ENCODE assay signal across 8 mouse cellular contexts in the genomic region with DNA sequence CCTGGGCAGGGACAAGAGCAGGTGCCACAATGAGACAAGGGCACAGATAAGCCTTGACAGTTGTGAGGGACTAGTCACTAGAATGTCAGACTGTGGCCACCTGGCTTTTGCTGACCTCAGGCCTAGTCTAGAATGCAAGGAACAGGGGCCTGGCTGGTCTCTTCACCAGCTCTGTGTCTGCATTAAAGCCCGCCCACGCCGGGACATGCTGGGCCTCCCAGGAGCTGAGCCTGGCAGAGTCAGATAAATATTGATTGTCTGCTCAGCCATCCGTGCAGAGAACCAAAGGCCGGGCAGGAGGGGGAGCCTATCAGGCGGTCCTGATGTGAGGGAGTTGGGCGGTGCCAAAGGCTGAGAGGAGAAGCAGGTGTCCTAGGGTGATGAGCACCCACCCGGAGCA. TPM values are rescaled to one million over a fixed set of nuclear protein-coding genes. Genes with fewer than 3 reads are reported as not detected.
DNase-seq lines count a peak whose midpoint lies in the region; ATAC-seq and TF ChIP-seq lines count a peak whose summit lies in the region.

No protein-coding gene starts in this region.

- no peak overlapping the region for H3K4me2 ChIP-seq in hindbrain, embryonic 11.5 days (replicated peaks; ENCODE audit: low read depth, low read length)
- no peak overlapping the region for H3K4me2 ChIP-seq in midbrain, embryonic 12.5 days (replicated peaks)

- no peak overlapping the region for H3K9ac ChIP-seq in hindbrain, embryonic 11.5 days (ENCODE audit: low read depth, low read length)
- H3K9ac ChIP-seq in midbrain, embryonic 12.5 days (replicated peaks) = no peak overlapping the region

- no peak for TF ChIP-seq CTCF in brain, embryonic 14.5 days (IDR thresholded peaks at IDR 0.05; ENCODE audit: borderline replicate concordance, extremely low read depth, insufficient read depth, insufficient read length)

- DNase-seq in kidney, postnatal 10 days = peak; percentile 45
- DNase-seq in kidney, adult 11 months = no peak
- DNase-seq in brain, embryonic 14.5 days (ENCODE audit: low read depth) = peak; percentile 79
- peak; percentile 70 for DNase-seq in hindbrain, embryonic 11.5 days (ENCODE audit: low spot score)
- DNase-seq in layer of hippocampus, adult 9-10 months (ENCODE audit: low spot score) = no peak
- DNase-seq in gastrocnemius, adult 8-10 months (ENCODE audit: low spot score in 2 of 2) = no peak
- no peak for DNase-seq in urinary bladder, postnatal 36 days (ENCODE audit: low spot score in 2 of 2)

- 5% methylated on average over 8 of the region's 8 CpGs for WGBS in hindbrain, embryonic 11.5 days
- WGBS in midbrain, embryonic 12.5 days = 9% methylated on average over 8 of the region's 8 CpGs

- H3K4me1 ChIP-seq in hindbrain, embryonic 11.5 days (replicated peaks; ENCODE audit: control insufficient read depth, insufficient read depth, low read length) = peaks cover 4% of the 10 kb centered on the region
- H3K4me1 ChIP-seq in midbrain, embryonic 12.5 days = peaks cover 31% of the 10 kb centered on the region

- no peaks in the 10 kb centered on the region for H3K9me3 ChIP-seq in hindbrain, embryonic 11.5 days (ENCODE audit: control insufficient read depth, low read length)
- no peaks in the 10 kb centered on the region for H3K9me3 ChIP-seq in midbrain, embryonic 12.5 days

- peak overlapping the region; percentile 55 for H3K27ac ChIP-seq in hindbrain, embryonic 11.5 days (ENCODE audit: low read depth, low read length)
- peak overlapping the region; percentile 82 for H3K27ac ChIP-seq in midbrain, embryonic 12.5 days (replicated peaks)

- H3K27me3 ChIP-seq in hindbrain, embryonic 11.5 days (ENCODE audit: control insufficient read depth, insufficient read depth, low read length) = no peaks in the 10 kb centered on the region
- peaks cover 10% of the 10 kb centered on the region; the same call in 1 of the 2 replicates for H3K27me3 ChIP-seq in midbrain, embryonic 12.5 days

- H3K36me3 ChIP-seq in hindbrain, embryonic 11.5 days (ENCODE audit: control insufficient read depth, insufficient read depth, low read length) = no peaks in the 10 kb centered on the region
- no peaks in the 10 kb centered on the region for H3K36me3 ChIP-seq in midbrain, embryonic 12.5 days

- no peak for TF ChIP-seq POLR2A in brain, embryonic 14.5 days (IDR thresholded peaks at IDR 0.05; ENCODE audit: borderline replicate concordance, extremely low read depth, insufficient read depth, insufficient read length, poor library complexity, severe bottlenecking)

- no peak overlapping the region for H3K4me3 ChIP-seq in hindbrain, embryonic 11.5 days (ENCODE audit: low read depth, low read length)
- no peak overlapping the region for H3K4me3 ChIP-seq in midbrain, embryonic 12.5 days

- ATAC-seq in hindbrain, embryonic 11.5 days (ENCODE audit: low FRiP score) = peak; percentile 92
- peak; percentile 82 for ATAC-seq in midbrain, embryonic 12.5 days (ENCODE audit: low FRiP score, low read depth)

RNA-seq across cellular contexts. Expression of a gene that starts 24.7 kb away (rescaled TPM):
- polyA plus RNA-seq in brain, embryonic 14.5 days (2012; rRNA removed) = 13.3 and 25.0 TPM in 2 replicates
- 8.7 and 15.3 TPM in 2 replicates for polyA plus RNA-seq in hindbrain, embryonic 11.5 days (2014; fragmentation: Nextera tagmentation; extraction: Ambion mirVana)
- polyA plus RNA-seq in midbrain, embryonic 12.5 days (2016; fragmentation: Nextera tagmentation; extraction: Ambion mirVana) = 8.3 and 10.7 TPM in 2 replicates
- 1 to 10 TPM; 6.1 to 8.8 (median 6.6) TPM for total RNA-seq in gastrocnemius, adult 8-10 months (2022)

Comparison
In these comparisons a context has a peak if more than half of its experiments do, and no peak if none do; other contexts are left out.
1. DNase-seq: peak in kidney, postnatal 10 days (single experiment), brain, embryonic 14.5 days (single experiment) and hindbrain, embryonic 11.5 days (single experiment); none in kidney, adult 11 months (single experiment), layer of hippocampus, adult 9-10 months (single experiment), gastrocnemius, adult 8-10 months (0 of 2) and urinary bladder, postnatal 36 days (0 of 2).